Mouse (Mus musculus): Measurements from ENCODE around the gene 1700025G04Rik.

Gene 1700025G04Rik

GRCm38 (mm10) chr1:151988713-151989112 lies 101.2 kb downstream of the 1700025G04Rik start:
- DNase-seq = no peak

- no peak for DNase-seq
Observed at GRCm38 (mm10) chr1:151988066-151988465, 101.9 kb downstream of the 1700025G04Rik start.

GRCm38 (mm10) chr1:151986024-151986778 lies 103.7 kb downstream of the 1700025G04Rik start:
- no peak for DNase-seq

DNA sequence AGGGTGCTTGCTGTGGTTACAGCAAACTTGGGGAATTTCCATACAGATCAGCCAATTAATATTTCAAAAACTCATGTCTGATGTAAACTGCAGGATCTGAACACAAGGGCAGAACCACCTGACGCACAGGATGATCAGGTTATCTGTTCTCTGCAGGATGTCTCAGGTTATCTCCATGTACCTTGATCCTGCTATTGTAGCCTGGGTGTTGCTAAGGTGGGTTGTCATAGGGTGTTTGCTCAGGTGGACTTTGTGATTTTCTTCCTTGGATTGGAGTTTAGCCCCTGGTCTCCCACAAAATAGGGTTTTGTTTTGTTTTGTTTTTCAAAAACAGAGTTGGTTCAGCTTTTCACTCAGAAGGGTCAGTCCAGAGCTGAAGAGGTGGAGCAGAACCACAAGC lies 104.9 kb downstream of the 1700025G04Rik start:
- DNase-seq = no peak

DNA sequence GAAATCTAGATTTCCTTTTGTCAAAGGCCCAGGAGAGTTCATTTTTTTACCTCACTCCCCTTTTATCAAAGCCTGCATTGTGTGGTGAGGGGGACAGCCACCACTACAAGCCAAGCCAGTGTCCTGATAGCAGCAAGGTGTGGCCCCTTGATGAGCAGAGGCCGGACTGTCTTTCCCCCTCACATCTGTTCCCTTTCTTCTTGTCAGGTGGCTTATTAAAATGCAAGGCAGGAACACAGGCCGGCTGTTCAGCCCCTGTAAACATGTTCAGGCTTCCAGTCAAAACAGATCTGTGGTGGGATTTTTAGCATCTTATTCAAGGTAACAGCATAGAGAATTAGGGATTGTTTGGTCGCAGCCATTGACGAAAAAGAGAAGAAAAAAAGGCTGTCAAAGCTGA lies 105.9 kb downstream of the 1700025G04Rik start:
- no peak for DNase-seq

DNA sequence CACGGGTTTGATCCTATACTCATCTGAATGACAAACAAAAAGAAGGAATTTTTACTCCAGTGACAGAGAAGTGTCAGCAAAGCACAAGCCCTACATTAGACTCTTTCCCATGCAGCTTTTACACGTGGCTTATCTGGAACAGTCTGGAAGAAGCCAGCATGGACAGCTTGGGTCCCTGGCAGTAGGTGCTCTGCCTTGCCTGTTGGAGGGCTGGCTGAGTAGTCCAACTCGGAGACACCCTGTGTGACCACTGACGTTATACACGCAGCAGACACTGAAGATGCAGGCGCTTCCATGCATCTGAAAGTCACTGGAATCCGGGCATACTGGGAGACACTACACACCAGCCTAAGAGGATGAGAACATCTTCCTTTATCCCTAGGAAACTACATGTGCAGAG lies 109.4 kb downstream of the 1700025G04Rik start:
- DNase-seq = no peak

DNA sequence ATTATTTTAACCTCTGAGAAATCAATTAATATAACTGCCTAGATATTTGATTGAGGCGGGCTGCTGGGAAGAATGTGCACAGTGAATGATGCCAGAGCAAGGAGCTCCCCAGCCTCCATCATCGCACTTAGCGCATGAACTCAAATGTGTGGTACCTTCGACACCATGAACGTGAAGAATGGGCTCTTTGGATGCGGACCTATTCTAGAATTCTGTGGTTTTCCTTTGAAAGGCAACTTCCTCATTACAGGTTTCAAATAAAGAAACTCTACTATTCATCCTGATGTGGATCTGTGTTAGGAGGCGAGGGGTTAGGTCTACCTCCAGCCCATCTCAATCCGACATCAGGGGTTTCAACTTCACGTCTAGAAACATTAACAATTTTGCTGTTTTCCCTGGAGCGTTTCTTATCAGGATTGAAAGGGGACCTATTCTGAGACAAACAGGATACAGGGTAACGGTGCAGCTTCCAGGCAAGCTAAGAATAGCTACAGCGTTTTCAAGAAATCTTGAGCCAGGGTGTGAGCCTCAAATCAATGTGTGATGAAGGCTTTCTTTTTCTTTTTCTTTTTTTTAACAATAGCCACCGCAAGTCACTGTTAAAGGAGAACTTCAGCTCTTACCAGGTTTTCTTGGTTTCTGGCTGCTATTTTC lies 110.0 kb downstream of the 1700025G04Rik start:
- DNase-seq = no peak

GRCm38 (mm10) chr1:151978751-151979150 lies 111.2 kb downstream of the 1700025G04Rik start:
- DNase-seq = no peak

DNA sequence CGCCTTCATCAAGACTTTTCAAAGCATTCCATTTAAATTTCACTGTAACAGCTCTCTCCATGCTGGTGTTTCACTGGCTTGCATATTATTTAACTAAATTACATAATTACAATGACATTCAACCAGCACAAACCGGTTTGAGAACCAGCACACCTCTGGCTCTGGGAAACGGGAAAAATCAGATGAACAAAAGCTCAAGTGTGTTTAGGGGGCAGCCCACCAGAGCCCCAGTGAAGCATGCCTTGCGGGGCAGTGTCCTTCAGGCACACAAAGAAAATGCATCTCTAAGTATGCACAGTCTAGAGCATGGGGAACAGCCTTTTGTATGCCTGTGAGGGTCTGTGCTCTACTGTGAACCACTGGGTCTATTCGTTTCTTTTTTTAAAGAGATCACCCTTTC lies 112.3 kb downstream of the 1700025G04Rik start:
- DNase-seq = no peak

- DNase-seq = no peak
Observed at GRCm38 (mm10) chr1:151976850-151977249, 113.1 kb downstream of the 1700025G04Rik start.

DNA sequence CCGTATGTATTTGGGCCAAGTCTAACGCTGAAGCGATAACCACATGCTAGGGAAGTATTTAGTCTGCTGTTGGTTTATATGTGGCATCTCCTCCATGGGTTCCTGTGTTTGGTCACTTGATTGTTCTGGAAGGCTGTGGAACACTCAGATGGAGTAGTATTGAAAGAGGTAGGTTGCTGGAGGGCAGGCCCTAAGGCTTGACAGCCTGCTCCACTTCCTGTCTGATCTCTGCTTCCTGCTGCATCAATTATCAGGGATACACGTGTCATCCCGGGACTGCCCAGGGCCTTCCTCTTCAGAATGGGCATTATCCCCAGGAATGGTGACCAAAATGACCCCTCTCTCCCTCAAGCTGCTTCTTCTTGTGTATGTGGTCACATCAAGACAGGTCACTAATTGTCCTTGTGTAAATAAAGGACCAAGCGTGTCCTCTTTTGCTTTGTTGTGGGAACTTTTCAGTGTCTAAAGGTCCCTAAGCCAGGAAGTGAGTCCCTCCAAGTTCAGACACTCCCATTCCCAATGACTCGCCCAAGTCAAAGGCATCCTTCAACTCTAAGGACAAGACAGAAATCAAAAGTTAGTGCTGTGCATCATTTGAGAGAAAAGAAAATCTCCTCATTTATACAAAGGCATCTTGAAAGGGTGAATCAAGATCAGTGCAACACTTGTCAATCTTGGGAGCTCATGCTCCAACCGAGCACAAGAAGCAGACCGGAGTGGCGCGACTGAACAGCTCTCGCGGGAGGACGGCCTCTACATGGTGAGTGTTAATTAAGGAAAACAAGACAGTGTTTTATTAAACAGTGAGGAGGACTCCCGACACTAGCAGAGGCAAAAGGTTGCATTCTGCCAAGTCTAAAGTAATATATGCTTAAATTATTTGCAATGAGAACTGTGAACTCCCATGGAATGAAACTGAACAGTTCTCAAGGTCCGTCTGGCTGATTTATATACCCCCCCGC lies 114.2 kb downstream of the 1700025G04Rik start:
- peak; percentile 12 to 48 for DNase-seq

- no peak for DNase-seq
Observed at GRCm38 (mm10) chr1:151974887-151975286, 115.0 kb downstream of the 1700025G04Rik start.

DNA sequence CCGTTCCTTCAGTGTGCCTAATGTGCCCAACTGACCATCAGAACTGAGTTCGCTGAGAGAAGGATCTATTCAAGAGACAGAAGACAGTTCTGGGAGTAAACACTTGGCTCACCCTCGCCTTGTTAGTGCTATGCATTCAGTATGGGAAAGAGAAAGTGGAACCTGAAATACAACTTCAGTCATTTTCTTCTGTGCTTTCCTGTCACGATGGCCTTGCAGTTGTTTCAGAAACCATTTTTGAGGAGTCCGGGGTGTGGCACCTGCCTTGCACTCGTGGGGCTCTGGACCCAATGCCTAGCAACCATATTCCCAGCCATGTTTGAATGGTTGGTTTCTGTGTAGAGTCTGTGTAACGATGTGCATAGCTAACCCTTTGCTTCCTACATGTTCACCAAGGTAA lies 115.5 kb downstream of the 1700025G04Rik start:
- no peak for DNase-seq

DNA sequence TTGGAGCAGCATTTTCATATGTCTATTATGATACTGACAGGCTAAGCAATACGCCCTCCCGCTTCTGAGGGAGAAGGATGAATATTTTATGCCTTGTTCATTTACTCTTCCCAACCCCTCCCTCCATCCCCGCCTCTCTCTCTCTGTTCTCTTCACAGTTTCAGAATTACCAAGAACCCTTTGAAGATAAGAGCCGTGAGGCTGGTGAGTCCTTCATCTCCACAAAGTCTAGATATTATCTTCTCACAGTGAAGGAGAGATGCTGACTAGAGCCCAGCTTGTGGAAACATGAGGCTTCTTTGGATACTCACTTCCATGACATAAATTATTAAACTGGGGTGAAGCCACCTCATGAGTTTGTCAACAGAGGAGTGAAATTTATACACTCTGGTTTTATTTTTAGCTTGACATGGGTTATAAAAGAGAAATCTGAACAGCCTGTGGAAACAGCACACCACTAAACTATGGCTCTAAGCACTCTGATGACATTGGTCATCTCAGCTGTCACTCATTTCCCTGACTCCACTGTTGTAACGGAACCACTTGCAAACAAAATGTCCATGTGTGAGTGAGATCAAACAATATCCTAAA lies 116.7 kb downstream of the 1700025G04Rik start:
- no peak for DNase-seq

GRCm38 (mm10) chr1:151971581-151971980 lies 118.3 kb downstream of the 1700025G04Rik start:
- DNase-seq = no peak

GRCm38 (mm10) chr1:151968126-151968525 lies 121.8 kb downstream of the 1700025G04Rik start:
- DNase-seq = no peak

DNA sequence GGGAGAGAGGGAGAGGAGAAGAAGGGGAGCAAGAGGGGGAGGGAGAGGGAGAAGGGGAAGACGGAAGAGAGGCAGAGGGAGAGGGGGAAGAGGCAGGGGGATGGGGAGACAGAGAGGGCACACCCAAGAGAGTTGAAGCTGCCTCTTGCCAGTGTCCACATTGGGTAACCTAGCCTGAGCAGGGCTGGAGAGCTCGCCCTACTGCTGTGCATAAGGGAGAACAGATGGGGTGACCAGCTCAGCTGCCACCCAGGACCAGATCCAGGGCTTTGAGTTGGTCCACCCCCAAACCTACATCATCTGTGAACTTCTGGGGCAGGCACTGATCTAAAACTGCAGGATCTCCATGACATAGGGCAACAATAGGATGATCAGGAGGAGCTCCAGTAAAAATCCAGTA lies 125.1 kb downstream of the 1700025G04Rik start:
- DNase-seq = no peak

- DNase-seq = no peak
Observed at GRCm38 (mm10) chr1:151963248-151963647, 126.7 kb downstream of the 1700025G04Rik start.

- no peak for DNase-seq
Observed at GRCm38 (mm10) chr1:151962078-151962477, 127.8 kb downstream of the 1700025G04Rik start.

DNA sequence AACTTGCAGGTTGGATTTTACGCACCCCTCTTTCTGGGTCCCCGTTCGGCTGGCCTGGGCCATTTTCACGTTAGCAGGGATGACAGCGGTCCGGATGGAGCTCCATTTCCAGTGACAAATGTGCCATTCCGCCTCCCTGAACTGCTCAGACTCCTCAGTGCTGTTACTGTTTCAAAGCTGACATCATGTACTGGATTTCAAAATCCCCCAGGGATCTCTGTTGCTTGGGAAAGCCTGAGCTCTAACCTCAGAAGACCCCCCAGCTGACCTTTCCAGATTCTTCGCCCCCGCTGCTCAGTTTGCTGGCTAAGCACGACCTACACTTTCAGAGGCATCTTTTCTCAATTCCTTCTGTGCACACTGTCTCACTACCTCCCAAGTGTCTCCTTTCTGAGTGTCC lies 128.7 kb downstream of the 1700025G04Rik start:
- peak; percentile 25 to 42 for DNase-seq

- DNase-seq = no peak
Observed at GRCm38 (mm10) chr1:151959010-151959409, 130.9 kb downstream of the 1700025G04Rik start.

DNA sequence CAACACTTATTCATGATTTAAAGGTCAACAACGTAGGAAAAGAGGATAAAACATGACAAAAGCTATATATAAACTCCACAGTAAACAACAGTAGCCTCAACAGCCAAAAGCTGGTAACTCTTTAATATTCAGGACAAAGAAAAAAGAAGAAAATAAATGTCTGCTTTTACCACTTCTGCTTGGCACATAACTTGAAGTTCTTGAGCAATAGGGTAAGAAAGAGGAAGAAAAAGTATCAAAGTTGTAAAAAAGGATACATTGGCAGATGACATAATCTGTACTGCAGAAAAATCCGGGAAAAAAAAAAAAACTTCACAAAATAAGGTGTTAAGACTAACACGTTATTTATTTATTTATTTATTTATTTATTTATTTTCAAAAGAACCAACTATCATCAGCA lies 131.5 kb downstream of the 1700025G04Rik start:
- no peak for DNase-seq

GRCm38 (mm10) chr1:151957669-151958068 lies 132.3 kb downstream of the 1700025G04Rik start:
- DNase-seq = no peak

Measured in kidney, postnatal 25 days (tissue).